Mouse (Mus musculus): ENCODE results near the gene 1190005I06Rik. TPM values are rescaled to one million over a fixed set of nuclear protein-coding genes. Genes with fewer than 3 reads are reported as not detected.

Gene 1190005I06Rik
- total RNA-seq, 2 experiments from 2014 or later: 0.77 to 1.0 TPM

GRCm38 (mm10) chr8:120665726-120666455 is 18.5 kb upstream of the 1190005I06Rik start:
- H3K27ac ChIP-seq: no peak overlapping the region
- H3K4me3 ChIP-seq: peak overlapping the region; percentile 85
- no peak for TF ChIP-seq CTCF (IDR thresholded peaks at IDR 0.05)
- intact Hi-C loops (cut with DNase I): no loop called here
- DNase-seq: no peak

- Histone ChIP-seq H3K27ac (peak overlapping the region; percentile 24; the same call in 1 of the 2 replicates), H3K4me3 (no peak overlapping the region)
- TF ChIP-seq CTCF (IDR thresholded peaks at IDR 0.05): no peak
- intact Hi-C loops (cut with DNase I): no loop called here
- DNase-seq: no peak
Observed at GRCm38 (mm10) chr8:120664566-120664965, 17.1 kb upstream of the 1190005I06Rik start.

GRCm38 (mm10) chr8:120657415-120657814 is 10.0 kb upstream of the 1190005I06Rik start:
- no peak overlapping the region for H3K4me3 ChIP-seq
- no peak overlapping the region for H3K27ac ChIP-seq
- DNase-seq: no peak
- TF ChIP-seq CTCF (IDR thresholded peaks at IDR 0.05): no peak
- intact Hi-C loops (cut with DNase I): no loop called here

- DNase-seq: no peak
- H3K4me3 ChIP-seq: no peak overlapping the region
- TF ChIP-seq CTCF (IDR thresholded peaks at IDR 0.05): no peak
- intact Hi-C loops (cut with DNase I): no loop called here
- no peak overlapping the region for H3K27ac ChIP-seq
Observed at GRCm38 (mm10) chr8:120656322-120657052, 9.1 kb upstream of the 1190005I06Rik start.

- no peak overlapping the region for H3K4me3 ChIP-seq
- intact Hi-C loops (cut with DNase I): no loop called here
- DNase-seq: peak; percentile 68
Observed at GRCm38 (mm10) chr8:120644663-120645062, 2.8 kb downstream of the 1190005I06Rik start.

GRCm38 (mm10) chr8:120642031-120642662 is 5.3 kb downstream of the 1190005I06Rik start:
- intact Hi-C loops (cut with DNase I): no loop called here
- TF ChIP-seq CTCF (IDR thresholded peaks at IDR 0.05): peak; percentile 22; the same call in 1 of the 2 replicates
- no peak overlapping the region for H3K4me3 ChIP-seq
- DNase-seq: peak; percentile 71
- H3K27ac ChIP-seq: peak overlapping the region; percentile 3; the same call in 1 of the 2 replicates

More at GRCm38 (mm10) chr8:120644663-120645062, 2.8 kb downstream of the 1190005I06Rik start:
- H3K27ac ChIP-seq: no peak overlapping the region
- TF ChIP-seq CTCF (IDR thresholded peaks at IDR 0.05): no peak

GRCm38 (mm10) chr8:120641245-120641644 is 6.2 kb downstream of the 1190005I06Rik start:
- H3K27ac ChIP-seq: no peak overlapping the region
- no peak overlapping the region for H3K4me3 ChIP-seq
- intact Hi-C loops (cut with DNase I): no loop called here
- no peak for DNase-seq
- no peak for TF ChIP-seq CTCF (IDR thresholded peaks at IDR 0.05)

- peak overlapping the region; percentile 64 for H3K27ac ChIP-seq
- intact Hi-C loops (cut with DNase I): no loop called here
- peak; percentile 78 for DNase-seq
- peak overlapping the region; percentile 82 for H3K4me3 ChIP-seq
- no peak for TF ChIP-seq CTCF (IDR thresholded peaks at IDR 0.05)
Observed at GRCm38 (mm10) chr8:120634329-120634839, 13.0 kb downstream of the 1190005I06Rik start.

GRCm38 (mm10) chr8:120633665-120634271 is 13.7 kb downstream of the 1190005I06Rik start:
- no peak for TF ChIP-seq CTCF (IDR thresholded peaks at IDR 0.05)
- intact Hi-C loops (cut with DNase I): no loop called here

GRCm38 (mm10) chr8:120632969-120633664 is 14.3 kb downstream of the 1190005I06Rik start:
- no peak for TF ChIP-seq CTCF (IDR thresholded peaks at IDR 0.05)
- Histone ChIP-seq H3K4me3 (peak overlapping the region; percentile 82), H3K27ac (no peak overlapping the region)
- no peak for DNase-seq
- intact Hi-C loops (cut with DNase I): no loop called here

More at GRCm38 (mm10) chr8:120633665-120634271, 13.7 kb downstream of the 1190005I06Rik start:
- peak overlapping the region; percentile 64 for H3K27ac ChIP-seq
- peak overlapping the region; percentile 82 for H3K4me3 ChIP-seq
- DNase-seq: peak; percentile 45

- Histone ChIP-seq H3K27ac (no peak overlapping the region), H3K4me3 (no peak overlapping the region)
- TF ChIP-seq CTCF (IDR thresholded peaks at IDR 0.05): no peak
- DNase-seq: no peak
- intact Hi-C loops (cut with DNase I): no loop called here
Observed at GRCm38 (mm10) chr8:120631441-120632375, 15.7 kb downstream of the 1190005I06Rik start.

Measured in gastrocnemius, adult 2 months (tissue).